Mouse (Mus musculus): ENCODE data around the gene Gm17555. TPM values are rescaled to one million over a fixed set of nuclear protein-coding genes. Genes with fewer than 3 reads are reported as not detected.
"Not testable (repeated sequence)": the region's sequence is repeated elsewhere in the genome, so short reads cannot be mapped to it uniquely, and the experiment has no call there.

Gene Gm17555
- not detected for polyA plus RNA-seq (2012; fragmentation: generic; extraction: Trizol)

- not testable (repeated sequence) for H3K27me3 ChIP-seq (ENCODE audit: control insufficient read depth, insufficient read depth, insufficient read length); H3K4me3 ChIP-seq; H3ac ChIP-seq (ENCODE audit: control insufficient read depth, insufficient read length); H3K36me3 ChIP-seq (ENCODE audit: control insufficient read depth, insufficient read depth); H3K79me2 ChIP-seq (ENCODE audit: control insufficient read depth, insufficient read depth); H3K4me2 ChIP-seq (ENCODE audit: low read depth)
Measured at GRCm38 (mm10) chr2:126214800-126215199, at the start of gene Gm17555. Gene Gm17555 (plus strand): TSS chr2:126215100.

GRCm38 (mm10) chr2:126165277-126166018 lies 49.5 kb upstream of the Gm17555 start:
- no peaks in the 10 kb centered on the region for H3K79me2 ChIP-seq (ENCODE audit: control insufficient read depth, insufficient read depth)
- H3K4me2 ChIP-seq (ENCODE audit: low read depth) = no peak overlapping the region
- H3ac ChIP-seq (ENCODE audit: control insufficient read depth, insufficient read length) = no peak overlapping the region
- no peak for TF ChIP-seq E2F4 (IDR thresholded peaks at IDR 0.05; ENCODE audit: insufficient read depth)
- TF ChIP-seq POLR2A (IDR thresholded peaks at IDR 0.05; ENCODE audit: insufficient read length, low read depth) = no peak
- no peak for TF ChIP-seq SRF (IDR thresholded peaks at IDR 0.05; ENCODE audit: control insufficient read depth, insufficient read length, low read depth)
- no peak for TF ChIP-seq MYOD1 (IDR thresholded peaks at IDR 0.05; ENCODE audit: control insufficient read depth in 1 of 3, insufficient read length in 2 of 3, low read depth in 2 of 3)
- TF ChIP-seq TCF3 (IDR thresholded peaks at IDR 0.05; ENCODE audit: insufficient read length, low read depth) = no peak
- TF ChIP-seq REST (IDR thresholded peaks at IDR 0.05; ENCODE audit: insufficient read depth, insufficient read length) = no peak
- TF ChIP-seq MYOG (IDR thresholded peaks at IDR 0.05; ENCODE audit: control insufficient read depth in 1 of 3, insufficient read depth in 1 of 3, insufficient read length in 2 of 3, low read depth in 2 of 3) = no peak
- no peak for TF ChIP-seq MAX (IDR thresholded peaks at IDR 0.05; ENCODE audit: low read depth)
- no peak for TF ChIP-seq TCF12 (IDR thresholded peaks at IDR 0.05; ENCODE audit: insufficient read depth, poor library complexity, severe bottlenecking)
- no peak for TF ChIP-seq CEBPB (IDR thresholded peaks at IDR 0.05; ENCODE audit: insufficient read depth, poor library complexity, severe bottlenecking)
- no peak for TF ChIP-seq POLR2AphosphoS2 (IDR thresholded peaks at IDR 0.05; ENCODE audit: insufficient read length, low read depth)
- no peak for TF ChIP-seq USF1 (IDR thresholded peaks at IDR 0.05; ENCODE audit: low read depth)
- H3K4me3 ChIP-seq = no peak overlapping the region
- H3K27me3 ChIP-seq (ENCODE audit: control insufficient read depth, insufficient read depth, insufficient read length) = no peaks in the 10 kb centered on the region
- H3K36me3 ChIP-seq (ENCODE audit: control insufficient read depth, insufficient read depth) = peaks cover 10% of the 10 kb centered on the region

GRCm38 (mm10) chr2:126166335-126166734 lies 48.6 kb upstream of the Gm17555 start:
- Histone ChIP-seq H3K4me2 (ENCODE audit: low read depth) (no peak overlapping the region), H3ac (ENCODE audit: control insufficient read depth, insufficient read length) (no peak overlapping the region), H3K27me3 (ENCODE audit: control insufficient read depth, insufficient read depth, insufficient read length) (no peaks in the 10 kb centered on the region), H3K36me3 (ENCODE audit: control insufficient read depth, insufficient read depth) (peaks cover 10% of the 10 kb centered on the region), H3K4me3 (no peak overlapping the region), H3K79me2 (ENCODE audit: control insufficient read depth, insufficient read depth) (no peaks in the 10 kb centered on the region)
- no peak for TF ChIP-seq TCF12 (IDR thresholded peaks at IDR 0.05; ENCODE audit: insufficient read depth, poor library complexity, severe bottlenecking)
- no peak for TF ChIP-seq SRF (IDR thresholded peaks at IDR 0.05; ENCODE audit: control insufficient read depth, insufficient read length, low read depth)
- TF ChIP-seq MYOG (IDR thresholded peaks at IDR 0.05; ENCODE audit: control insufficient read depth in 1 of 3, insufficient read depth in 1 of 3, insufficient read length in 2 of 3, low read depth in 2 of 3) = no peak
- no peak for TF ChIP-seq E2F4 (IDR thresholded peaks at IDR 0.05; ENCODE audit: insufficient read depth)
- TF ChIP-seq TCF3 (IDR thresholded peaks at IDR 0.05; ENCODE audit: insufficient read length, low read depth) = no peak
- TF ChIP-seq REST (IDR thresholded peaks at IDR 0.05; ENCODE audit: insufficient read depth, insufficient read length) = no peak
- no peak for TF ChIP-seq POLR2AphosphoS2 (IDR thresholded peaks at IDR 0.05; ENCODE audit: insufficient read length, low read depth)
- no peak for TF ChIP-seq POLR2A (IDR thresholded peaks at IDR 0.05; ENCODE audit: insufficient read length, low read depth)
- TF ChIP-seq MYOD1 (IDR thresholded peaks at IDR 0.05; ENCODE audit: control insufficient read depth in 1 of 3, insufficient read length in 2 of 3, low read depth in 2 of 3) = no peak
- no peak for TF ChIP-seq USF1 (IDR thresholded peaks at IDR 0.05; ENCODE audit: low read depth)
- TF ChIP-seq CEBPB (IDR thresholded peaks at IDR 0.05; ENCODE audit: insufficient read depth, poor library complexity, severe bottlenecking) = no peak
- TF ChIP-seq MAX (IDR thresholded peaks at IDR 0.05; ENCODE audit: low read depth) = no peak

GRCm38 (mm10) chr2:126166848-126167617 lies 47.9 kb upstream of the Gm17555 start:
- TF ChIP-seq CEBPB (IDR thresholded peaks at IDR 0.05; ENCODE audit: insufficient read depth, poor library complexity, severe bottlenecking) = no peak
- TF ChIP-seq TCF12 (IDR thresholded peaks at IDR 0.05; ENCODE audit: insufficient read depth, poor library complexity, severe bottlenecking) = no peak
- Histone ChIP-seq H3ac (ENCODE audit: control insufficient read depth, insufficient read length) (no peak overlapping the region), H3K4me3 (no peak overlapping the region), H3K27me3 (ENCODE audit: control insufficient read depth, insufficient read depth, insufficient read length) (no peaks in the 10 kb centered on the region), H3K4me2 (ENCODE audit: low read depth) (no peak overlapping the region), H3K36me3 (ENCODE audit: control insufficient read depth, insufficient read depth) (peaks cover 10% of the 10 kb centered on the region), H3K79me2 (ENCODE audit: control insufficient read depth, insufficient read depth) (no peaks in the 10 kb centered on the region)

GRCm38 (mm10) chr2:126171427-126171826 lies 43.5 kb upstream of the Gm17555 start:
- no peaks in the 10 kb centered on the region for H3K36me3 ChIP-seq (ENCODE audit: control insufficient read depth, insufficient read depth)
- H3K4me2 ChIP-seq (ENCODE audit: low read depth) = no peak overlapping the region
- H3K4me3 ChIP-seq = no peak overlapping the region
- H3K27me3 ChIP-seq (ENCODE audit: control insufficient read depth, insufficient read depth, insufficient read length) = peaks cover 5% of the 10 kb centered on the region
- H3K79me2 ChIP-seq (ENCODE audit: control insufficient read depth, insufficient read depth) = no peaks in the 10 kb centered on the region
- no peak for TF ChIP-seq E2F4 (IDR thresholded peaks at IDR 0.05; ENCODE audit: insufficient read depth)
- TF ChIP-seq POLR2A (IDR thresholded peaks at IDR 0.05; ENCODE audit: insufficient read length, low read depth) = no peak
- TF ChIP-seq MYOG (IDR thresholded peaks at IDR 0.05; ENCODE audit: control insufficient read depth in 1 of 3, insufficient read depth in 1 of 3, insufficient read length in 2 of 3, low read depth in 2 of 3) = no peak
- no peak for TF ChIP-seq USF1 (IDR thresholded peaks at IDR 0.05; ENCODE audit: low read depth)
- TF ChIP-seq TCF12 (IDR thresholded peaks at IDR 0.05; ENCODE audit: insufficient read depth, poor library complexity, severe bottlenecking) = no peak
- TF ChIP-seq POLR2AphosphoS2 (IDR thresholded peaks at IDR 0.05; ENCODE audit: insufficient read length, low read depth) = no peak
- TF ChIP-seq CEBPB (IDR thresholded peaks at IDR 0.05; ENCODE audit: insufficient read depth, poor library complexity, severe bottlenecking) = no peak
- no peak for TF ChIP-seq TCF3 (IDR thresholded peaks at IDR 0.05; ENCODE audit: insufficient read length, low read depth)
- TF ChIP-seq MYOD1 (IDR thresholded peaks at IDR 0.05; ENCODE audit: control insufficient read depth in 1 of 3, insufficient read length in 2 of 3, low read depth in 2 of 3) = no peak
- no peak for TF ChIP-seq MAX (IDR thresholded peaks at IDR 0.05; ENCODE audit: low read depth)
- no peak overlapping the region for H3ac ChIP-seq (ENCODE audit: control insufficient read depth, insufficient read length)
